Mouse (Mus musculus): Measurements from ENCODE around the gene Gstm2. TPM values are rescaled to one million over a fixed set of nuclear protein-coding genes. Genes with fewer than 3 reads are reported as not detected.
A peak's percentile ranks its signal among the peaks of the same experiment; 100 is the strongest.
"Not testable (repeated sequence)": the region's sequence is repeated elsewhere in the genome, so short reads cannot be mapped to it uniquely, and the experiment has no call there.

Gstm2 gene
- total RNA-seq, 2 experiments from 2014 or later: 2.2 to 4.0 TPM

DNA sequence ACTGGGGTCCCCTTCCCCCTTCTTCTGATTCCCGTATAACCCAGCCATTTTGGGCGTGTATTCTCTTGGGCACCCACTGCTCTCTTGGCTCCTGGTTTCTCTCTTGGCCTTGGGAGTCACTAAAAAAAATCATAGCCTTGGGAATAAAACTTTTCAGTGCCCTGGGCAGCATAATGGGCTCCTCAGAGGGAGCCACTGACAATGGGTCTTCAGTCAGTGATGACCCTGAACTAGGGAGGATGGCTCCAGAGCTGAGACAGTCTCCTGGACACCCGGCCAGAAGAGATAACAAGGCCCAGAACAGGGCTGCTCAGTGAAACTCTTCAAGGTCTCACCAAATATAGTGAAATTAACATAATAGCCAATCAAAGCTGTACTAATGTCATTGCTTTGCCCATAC is 12.3 kb upstream of the Gstm2 start:
- no peak for DNase-seq (ENCODE audit: low spot score in 2 of 2)

DNA sequence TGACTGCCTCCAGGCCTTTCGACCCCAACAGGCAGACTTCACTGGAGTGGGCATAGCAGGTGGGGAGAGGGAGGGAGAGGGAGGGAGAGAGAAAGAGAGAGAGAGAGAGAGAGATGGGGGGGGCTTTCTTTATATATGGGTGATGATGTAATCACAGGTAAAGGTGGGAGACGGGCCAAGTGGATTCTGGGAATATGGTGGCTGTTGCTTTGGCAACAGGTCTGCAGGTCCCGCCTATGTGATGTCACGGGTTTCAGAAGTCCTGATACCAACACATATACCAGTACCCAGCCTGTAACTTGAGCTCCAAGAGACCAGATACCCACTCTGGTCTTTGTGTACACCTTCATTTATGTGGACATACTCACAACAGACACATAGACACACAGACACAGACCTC is 10.3 kb upstream of the Gstm2 start:
- no peak for DNase-seq (ENCODE audit: low spot score in 2 of 2)

DNA sequence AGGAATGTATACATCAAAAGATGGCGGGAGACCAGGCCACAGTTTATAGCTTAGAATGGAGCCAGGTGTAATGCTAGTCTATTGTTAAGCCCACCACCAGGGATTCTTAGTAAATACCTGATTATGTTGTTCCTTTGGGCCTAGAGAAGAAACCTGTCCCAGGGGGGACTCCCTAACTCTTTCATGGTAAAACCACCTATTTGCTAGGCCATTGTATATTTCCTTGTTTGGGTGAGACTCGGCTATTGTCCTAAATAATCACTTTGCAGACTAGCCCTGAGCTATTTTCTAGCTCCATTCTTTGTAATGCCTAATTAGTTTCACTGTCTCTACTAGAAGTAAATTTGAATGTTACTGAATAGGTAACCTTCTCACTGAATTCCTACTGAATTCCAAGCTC is 9.7 kb upstream of the Gstm2 start:
- not testable (repeated sequence) for DNase-seq (ENCODE audit: low spot score in 2 of 2)

DNA sequence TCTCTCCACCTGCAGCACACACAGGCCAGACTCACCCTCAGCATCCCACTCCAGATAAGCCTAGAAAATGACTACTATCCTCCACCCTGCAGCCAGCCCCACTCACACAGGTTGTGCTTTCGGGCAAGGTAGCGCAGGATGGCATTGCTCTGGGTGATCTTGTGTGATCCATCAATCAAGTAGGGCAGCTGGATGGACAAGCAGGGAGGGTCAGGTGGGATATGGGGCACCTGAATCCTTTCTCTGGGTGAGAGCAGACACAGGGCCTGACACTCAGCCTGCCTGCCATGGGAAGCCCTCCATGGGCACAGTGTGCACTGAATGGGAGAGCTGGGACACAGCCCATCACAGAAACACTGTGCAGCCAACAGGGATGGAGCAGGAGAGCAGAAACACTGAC is 1.1 kb downstream of the Gstm2 start:
- DNase-seq (ENCODE audit: low spot score in 2 of 2): not testable (repeated sequence)

- no peak for DNase-seq (ENCODE audit: low spot score in 2 of 2)
Measured at GRCm38 (mm10) chr3:107984471-107984870, 1.8 kb downstream of the Gstm2 start.

- DNase-seq (ENCODE audit: low spot score in 2 of 2): no peak
Measured at GRCm38 (mm10) chr3:107983771-107984170, 2.5 kb downstream of the Gstm2 start.

DNA sequence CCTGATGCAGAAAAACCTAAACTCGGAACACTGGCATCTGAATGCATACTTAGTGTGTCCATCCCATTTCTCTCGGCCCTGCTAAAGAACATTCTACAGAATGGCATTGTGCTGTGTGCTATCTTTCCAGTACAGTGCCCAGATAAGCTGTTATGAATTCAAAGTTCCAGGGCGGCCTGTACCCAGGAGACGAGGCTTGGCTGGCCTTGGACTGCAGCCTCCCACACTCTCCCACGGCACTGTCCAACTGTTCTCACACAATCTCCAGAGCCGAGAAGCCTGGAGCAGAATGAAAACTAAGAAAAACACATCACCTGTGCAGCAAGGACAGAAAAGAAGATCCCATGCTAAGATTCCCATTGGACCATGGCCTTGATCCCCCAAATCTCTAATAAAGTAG is 3.5 kb downstream of the Gstm2 start:
- DNase-seq (ENCODE audit: low spot score in 2 of 2): no peak

- DNase-seq (ENCODE audit: low spot score in 2 of 2): no peak
Measured at GRCm38 (mm10) chr3:107981261-107981660, 5.0 kb downstream of the Gstm2 start.

DNA sequence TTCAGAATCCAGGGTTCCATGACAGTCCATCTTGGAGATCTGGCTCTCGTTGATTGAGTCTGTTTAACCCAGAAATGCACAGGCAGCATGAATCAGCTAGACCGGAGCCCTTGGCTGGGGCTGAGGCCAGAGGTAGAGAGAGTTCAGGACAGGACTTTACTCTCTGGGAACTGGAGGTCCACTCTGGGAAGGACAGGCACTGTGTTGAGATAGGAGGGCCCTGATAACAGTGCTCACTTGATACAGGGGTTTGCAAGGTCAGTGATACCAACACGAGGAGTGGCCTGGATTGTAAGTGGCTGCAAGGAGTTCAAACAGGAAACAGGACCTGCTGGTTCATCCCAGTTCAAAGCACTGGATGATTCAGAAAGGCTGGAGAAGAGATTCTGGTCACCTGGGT is 8.6 kb downstream of the Gstm2 start:
- no peak for DNase-seq (ENCODE audit: low spot score in 2 of 2)

DNA sequence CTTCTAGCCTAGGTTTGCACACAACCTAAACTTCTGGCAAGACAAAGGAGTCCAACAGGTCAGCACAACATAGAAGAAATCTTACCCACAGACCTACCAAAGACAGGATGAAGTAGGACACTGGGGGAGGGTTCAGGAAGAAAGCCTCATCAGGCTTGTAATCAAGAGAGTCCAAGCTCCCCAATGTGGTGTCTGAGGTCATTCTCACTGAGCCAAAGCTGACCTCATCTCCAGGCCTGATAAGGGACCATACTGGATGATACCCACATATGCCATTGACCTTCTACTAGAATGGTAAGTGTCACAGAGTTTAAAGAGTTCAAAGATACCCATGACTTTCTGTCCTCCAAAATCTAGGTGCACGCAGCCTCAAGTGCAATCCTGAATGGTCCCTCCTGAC is 12.0 kb downstream of the Gstm2 start:
- DNase-seq (ENCODE audit: low spot score in 2 of 2): no peak

GRCm38 (mm10) chr3:107972070-107972469 is 14.2 kb downstream of the Gstm2 start:
- no peak for DNase-seq (ENCODE audit: low spot score in 2 of 2)

DNA sequence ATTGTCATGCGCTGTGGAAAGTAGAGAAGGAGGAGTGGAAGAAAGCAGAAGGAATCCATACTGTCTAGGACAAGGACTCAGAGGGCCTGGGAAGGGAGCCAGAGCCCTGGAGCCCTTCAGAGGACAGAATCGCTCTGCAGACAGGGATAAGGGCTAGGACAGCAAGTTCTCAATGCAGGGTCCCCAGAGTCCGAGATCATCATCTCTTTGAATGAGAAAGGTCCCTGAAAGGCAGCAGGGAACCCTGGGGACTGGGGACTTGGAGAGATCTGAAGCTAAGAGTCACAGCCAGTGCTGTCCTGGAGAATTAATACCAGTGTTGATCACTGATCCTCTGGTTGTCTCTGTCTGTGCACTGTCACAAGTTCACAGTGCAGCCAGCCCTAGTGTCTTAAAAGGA is 15.2 kb downstream of the Gstm2 start:
- not testable (repeated sequence) for DNase-seq (ENCODE audit: low spot score in 2 of 2)

GRCm38 (mm10) chr3:107968724-107969395 is 17.4 kb downstream of the Gstm2 start, which contains the start of gene Gstm3:
Gene Gstm3, minus strand, starts transcription at chr3:107969283.
- DNase-seq (ENCODE audit: low spot score in 2 of 2): no peak

GRCm38 (mm10) chr3:107966631-107967030 is 19.6 kb downstream of the Gstm2 start:
- DNase-seq (ENCODE audit: low spot score in 2 of 2): no peak

DNA sequence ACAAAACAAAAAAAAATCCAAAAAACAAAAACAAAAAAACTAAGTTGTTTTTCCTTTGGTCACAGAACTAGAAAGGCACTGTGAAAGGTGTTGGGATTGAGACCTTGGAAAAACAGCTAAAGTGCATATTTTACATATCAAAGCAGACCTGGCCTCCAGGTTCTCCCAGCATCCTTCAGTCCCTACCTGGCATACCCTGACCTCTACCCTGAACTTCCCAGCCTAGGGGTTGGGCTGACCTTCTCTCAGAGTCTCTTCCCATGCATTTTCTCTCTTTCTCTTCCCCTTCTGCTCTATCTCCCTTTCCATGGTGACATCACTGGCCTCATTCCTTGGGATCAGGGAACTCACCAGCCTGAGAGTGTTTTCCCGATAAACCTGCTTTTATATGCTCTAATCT is 20.7 kb downstream of the Gstm2 start:
- DNase-seq (ENCODE audit: low spot score in 2 of 2): no peak

GRCm38 (mm10) chr3:107964656-107965308 is 21.5 kb downstream of the Gstm2 start:
- DNase-seq (ENCODE audit: low spot score in 2 of 2): no peak

- DNase-seq (ENCODE audit: low spot score in 2 of 2): no peak
Measured at GRCm38 (mm10) chr3:107964026-107964425, 22.2 kb downstream of the Gstm2 start.

DNA sequence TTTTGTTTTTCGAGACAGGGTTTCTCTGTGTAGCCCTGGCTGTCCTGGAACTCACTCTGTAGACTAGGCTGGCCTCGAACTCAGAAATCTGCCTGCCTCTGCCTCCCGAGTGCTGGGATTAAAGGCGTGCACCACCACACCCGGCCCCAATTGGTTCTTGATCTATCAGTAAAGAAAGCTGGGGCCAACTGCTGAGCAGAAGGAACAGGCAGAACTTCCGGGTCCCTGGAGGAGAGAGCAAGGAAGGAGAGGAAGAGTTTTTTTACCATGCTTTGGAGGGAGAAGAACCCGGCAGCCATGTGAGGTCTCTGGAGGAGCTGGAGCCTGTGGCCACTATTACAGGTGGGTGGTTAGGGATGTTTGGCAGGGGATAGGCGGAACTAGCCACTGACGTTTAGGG is 31.0 kb downstream of the Gstm2 start:
- DNase-seq (ENCODE audit: low spot score in 2 of 2): not testable (repeated sequence)

- DNase-seq (ENCODE audit: low spot score in 2 of 2): no peak
Measured at GRCm38 (mm10) chr3:107953906-107954305, 32.3 kb downstream of the Gstm2 start.

DNA sequence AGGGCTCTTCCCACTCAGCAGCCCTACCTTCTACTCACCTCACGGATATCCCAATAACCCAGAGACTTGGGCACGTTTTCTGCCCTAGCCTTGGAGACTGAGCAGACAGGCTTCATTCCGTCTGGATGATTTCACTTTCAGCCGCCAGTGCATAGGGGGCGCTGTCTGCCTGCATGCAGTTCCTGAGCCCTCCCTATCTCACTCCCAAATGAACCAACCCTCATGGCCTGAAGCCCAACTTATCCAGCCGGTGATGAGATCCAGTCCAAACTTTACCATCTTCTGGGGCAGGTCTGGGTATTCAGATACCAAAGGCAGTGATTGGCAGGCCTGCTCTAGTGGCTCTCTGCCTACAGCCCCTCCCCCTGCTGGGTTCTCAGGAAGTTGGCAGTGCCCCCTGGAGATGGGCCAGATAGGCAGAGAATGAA is 32.9 kb downstream of the Gstm2 start:
- DNase-seq (ENCODE audit: low spot score in 2 of 2): peak; percentile 77 to 85

DNA sequence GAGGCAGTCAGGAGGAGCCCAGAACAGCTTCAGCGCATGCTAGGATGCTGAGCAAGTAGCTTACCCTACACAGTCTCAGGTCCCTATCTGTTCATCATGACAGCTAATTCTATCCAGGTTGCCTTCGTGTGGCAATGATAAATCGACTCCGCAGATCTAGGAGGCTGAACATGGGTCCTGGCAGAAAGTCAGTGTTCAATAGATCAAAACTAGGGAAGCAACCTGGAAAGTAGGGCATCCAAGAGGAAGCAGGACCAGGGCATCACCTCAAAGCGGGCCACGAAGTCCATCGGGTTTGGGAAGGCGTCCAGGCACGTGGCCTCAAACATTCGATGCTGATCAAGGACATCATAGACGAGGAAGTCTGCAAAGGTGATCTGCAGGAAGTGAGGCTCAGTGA is 35.7 kb downstream of the Gstm2 start:
- no peak for DNase-seq (ENCODE audit: low spot score in 2 of 2)

DNA sequence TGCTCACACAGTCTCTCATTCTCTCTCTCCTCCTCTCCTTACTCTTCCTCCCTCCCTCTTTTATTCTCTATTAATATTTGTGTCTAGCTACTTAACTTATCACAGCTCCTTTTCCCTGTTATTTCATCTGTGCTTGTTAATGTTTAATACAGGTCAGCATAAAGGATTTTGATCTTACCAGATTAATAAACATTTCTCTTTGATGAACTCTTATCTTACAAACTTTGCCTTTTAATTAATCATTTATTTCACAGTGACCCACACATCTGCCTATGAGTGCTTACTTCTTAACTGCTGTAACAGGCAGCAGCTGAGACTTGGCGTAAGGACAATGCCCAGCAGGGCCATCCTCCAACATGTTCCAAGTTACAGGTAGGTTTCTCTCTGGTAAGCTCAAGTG is 36.8 kb downstream of the Gstm2 start:
- DNase-seq (ENCODE audit: low spot score in 2 of 2): not testable (repeated sequence)

DNA sequence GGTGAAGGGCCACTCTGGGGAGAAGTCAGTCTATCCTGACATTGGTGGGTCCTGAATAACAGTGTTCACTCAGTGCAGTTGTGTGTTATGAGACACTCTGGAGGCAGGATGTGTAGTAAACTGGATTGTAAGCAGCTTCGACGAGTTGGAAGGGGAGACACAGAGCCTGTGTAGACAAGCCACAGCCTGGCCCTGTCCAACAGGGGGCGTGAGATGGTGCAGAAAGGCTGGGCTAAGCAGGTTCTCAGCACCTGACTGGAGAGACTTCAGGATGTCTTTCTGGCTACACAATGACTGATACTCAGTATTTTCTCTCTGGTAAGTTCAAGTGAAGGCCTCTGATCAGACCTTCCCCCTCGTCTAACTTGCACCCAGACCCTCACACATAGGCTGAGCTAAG is 40.5 kb downstream of the Gstm2 start:
- no peak for DNase-seq (ENCODE audit: low spot score in 2 of 2)

All from layer of hippocampus, postnatal 14 days (tissue).